ENCODE assay signal across 10 mouse cellular contexts in genomic region chr5:53638647-53639046, GRCm38 (mm10).
A peak's percentile ranks its signal among the peaks of the same experiment; 100 is the strongest.
DNase-seq lines count a peak whose midpoint lies in the region; ATAC-seq and TF ChIP-seq lines count a peak whose summit lies in the region.
"Had no signal": no experiment of that assay in that cellular context is flagged by ENCODE, and none has a peak within 500 bp of the region (broad histone marks: within the 10 kb centered on the region; RNA-seq: fewer than 3 reads in every experiment).

No protein-coding gene starts in this region.

- WGBS in kidney, adult 2 months, result 66% methylated on average over 3 of the region's 3 CpGs

- H3K36me3 ChIP-seq in kidney, adult 2 months (ENCODE audit: control insufficient read depth, insufficient read depth, low read length), result no peaks in the 10 kb centered on the region

- no peak for ATAC-seq in erythroid progenitor cell, adult 5-6 weeks (replicated peaks; ENCODE audit: low FRiP score, poor library complexity, severe bottlenecking)
- ATAC-seq: midbrain, embryonic 16.5 days had no signal

- H3K27ac ChIP-seq in kidney, adult 2 months (ENCODE audit: insufficient read depth, low read depth, low read length), result no peak overlapping the region
- H3K27ac ChIP-seq: hindbrain, embryonic 15.5 days had no signal

- H3K4me3 ChIP-seq in kidney, adult 2 months (ENCODE audit: insufficient read depth, low read depth, low read length), result no peak overlapping the region
- H3K4me3 ChIP-seq: hindbrain, embryonic 15.5 days had no signal

- H3K27me3 ChIP-seq in kidney, adult 2 months (replicated peaks; ENCODE audit: control insufficient read depth, insufficient read depth, low read length), result no peaks in the 10 kb centered on the region
- H3K27me3 ChIP-seq: hindbrain, embryonic 15.5 days had no signal

- peak; percentile 27 for DNase-seq in adrenal gland, postnatal 10 days
- DNase-seq in adrenal gland, adult 18-20 months (ENCODE audit: low spot score in 2 of 2), result no peak
- peak; percentile 41 for DNase-seq in kidney, adult 2 months
- DNase-seq in kidney, adult 11 months, result no peak
- DNase-seq in 3T3-L1 (ENCODE audit: low read depth, low spot score), result peak; percentile 87
- DNase-seq in fibroblast of lung, adult 2 months (ENCODE audit: low read depth), result peak; percentile 44
- no peak for DNase-seq in testis, postnatal 10 days (ENCODE audit: low spot score)

- no peak for TF ChIP-seq POLR2A in kidney, adult 2 months (IDR thresholded peaks at IDR 0.05; ENCODE audit: low read depth, low read length)

- no peaks in the 10 kb centered on the region for H3K4me1 ChIP-seq in kidney, adult 2 months (ENCODE audit: control insufficient read depth, insufficient read depth, low read length)
- H3K4me1 ChIP-seq: hindbrain, embryonic 15.5 days had no signal

- TF ChIP-seq CTCF in kidney, adult 2 months (conservative IDR thresholded peaks at IDR 0.05; ENCODE audit: insufficient read depth, insufficient read length, low read depth, low read length), result 0 out of 2 replicates have a peak, but pooled peaks have one; percentile 4

Comparison
In these comparisons a context has a peak if more than half of its experiments do, and no peak if none do; other contexts are left out.
1. DNase-seq: peak in adrenal gland, postnatal 10 days (single experiment), kidney, adult 2 months (single experiment), 3T3-L1 (single experiment) and fibroblast of lung, adult 2 months (single experiment); none in adrenal gland, adult 18-20 months (0 of 2), kidney, adult 11 months (single experiment) and testis, postnatal 10 days (single experiment).